Comparison of ENCODE assay signal across 16 mouse cellular contexts in the genomic region with DNA sequence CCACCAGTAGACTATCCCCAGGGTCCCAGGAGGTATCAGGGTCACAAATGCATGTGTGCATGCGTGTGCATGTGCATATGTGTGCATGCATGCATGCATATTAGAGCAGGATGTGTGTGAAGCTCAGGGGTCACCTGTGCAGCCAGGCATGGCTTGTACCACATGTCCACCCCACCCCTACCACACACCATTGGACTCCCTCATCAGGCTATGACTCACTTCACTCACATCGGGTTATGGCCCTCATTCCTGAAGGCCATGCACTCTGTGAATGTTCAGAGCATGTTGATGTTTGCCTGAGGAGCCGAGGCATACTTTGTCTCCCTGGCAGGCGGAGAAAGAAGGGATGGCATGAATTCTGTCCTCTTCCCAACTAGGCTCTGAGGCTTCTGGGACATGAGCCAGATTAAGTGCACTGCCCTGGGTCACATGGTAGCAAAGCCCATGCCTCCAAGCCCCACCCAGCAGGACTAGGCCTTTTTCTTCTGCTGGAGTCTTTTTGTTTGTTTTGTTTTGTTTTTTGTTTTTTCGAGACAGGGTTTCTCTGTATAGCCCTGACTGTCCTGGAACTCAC. TPM values are rescaled to one million over a fixed set of nuclear protein-coding genes. Genes with fewer than 3 reads are reported as not detected.
DNase-seq lines count a peak whose midpoint lies in the region; ATAC-seq and TF ChIP-seq lines count a peak whose summit lies in the region.
"Had no signal": no experiment of that assay in that cellular context is flagged by ENCODE, and none has a peak within 500 bp of the region (broad histone marks: within the 10 kb centered on the region; RNA-seq: fewer than 3 reads in every experiment).

No protein-coding gene starts in this region.

- DNase-seq in cerebellum, adult 2 months = peak in 1 of 2 experiments; percentile 56
- no peak for DNase-seq in cerebellum, adult 8-10 months
- DNase-seq in lung, embryonic 14.5 days = no peak
- no peak for DNase-seq in lung, postnatal 36 days
- DNase-seq in kidney, adult 8-10 months = peak; percentile 11 to 35
- peak; percentile 26 for DNase-seq in stomach, postnatal 0 days (ENCODE audit: low spot score)
- no peak for DNase-seq in Muller cell, postnatal 12 days (ENCODE audit: inconsistent ontology term)
- DNase-seq: B cell, adult 2 months; cerebellum, adult 9-11 months; gastrocnemius, postnatal 14 days; right cerebral cortex, postnatal 14 days had no signal

- peaks cover 53% of the 10 kb centered on the region for H3K4me1 ChIP-seq in cerebellum, adult 2 months (ENCODE audit: control insufficient read depth, insufficient read depth, low read length)
- no peaks in the 10 kb centered on the region; the same call in 1 of the 2 replicates for H3K4me1 ChIP-seq in lung, embryonic 14.5 days (ENCODE audit: insufficient read depth)
- H3K4me1 ChIP-seq in stomach, postnatal 0 days (replicated peaks; ENCODE audit: control insufficient read depth, insufficient read depth) = no peaks in the 10 kb centered on the region
- H3K4me1 ChIP-seq: embryonic facial prominence, embryonic 10.5 days; heart, embryonic 13.5 days; liver, embryonic 12.5 days had no signal

- TF ChIP-seq EP300 in stomach, postnatal 0 days (optimal IDR thresholded peaks at IDR 0.05) = no peak

- no peak for TF ChIP-seq CTCF in cerebellum, adult 2 months (IDR thresholded peaks at IDR 0.05; ENCODE audit: borderline replicate concordance, insufficient read depth, low read depth, low read length)
- no peak for TF ChIP-seq CTCF in lung, embryonic 14.5 days (IDR thresholded peaks at IDR 0.05; ENCODE audit: low read depth)
- no peak for TF ChIP-seq CTCF in stomach, postnatal 0 days (IDR thresholded peaks at IDR 0.05; ENCODE audit: low read depth)

- TF ChIP-seq POLR2A in cerebellum, adult 2 months (IDR thresholded peaks at IDR 0.05; ENCODE audit: borderline replicate concordance, insufficient read depth, low read length) = no peak

- no peak overlapping the region for H3K4me3 ChIP-seq in cerebellum, adult 2 months (replicated peaks; ENCODE audit: insufficient read depth, low read depth, low read length)
- H3K4me3 ChIP-seq in lung, embryonic 14.5 days (ENCODE audit: low read depth, low read length) = no peak overlapping the region
- no peak overlapping the region for H3K4me3 ChIP-seq in stomach, postnatal 0 days (ENCODE audit: low read depth, low read length)
- H3K4me3 ChIP-seq: embryonic facial prominence, embryonic 10.5 days; heart, embryonic 13.5 days; liver, embryonic 12.5 days had no signal

- peak overlapping the region; percentile 8; the same call in 1 of the 2 replicates for H3K27ac ChIP-seq in cerebellum, adult 2 months (ENCODE audit: insufficient read depth, low read length)
- H3K27ac ChIP-seq in lung, embryonic 14.5 days (ENCODE audit: low read depth) = no peak overlapping the region
- no peak overlapping the region for H3K27ac ChIP-seq in stomach, postnatal 0 days (replicated peaks)
- H3K27ac ChIP-seq: embryonic facial prominence, embryonic 10.5 days; heart, embryonic 13.5 days; liver, embryonic 12.5 days had no signal

- no peak overlapping the region for H3K9ac ChIP-seq in lung, embryonic 14.5 days
- no peak overlapping the region for H3K9ac ChIP-seq in stomach, postnatal 0 days (ENCODE audit: low read length)
- H3K9ac ChIP-seq: heart, embryonic 13.5 days; liver, embryonic 12.5 days had no signal

- no peak overlapping the region for H3K4me2 ChIP-seq in lung, embryonic 14.5 days
- no peak overlapping the region for H3K4me2 ChIP-seq in stomach, postnatal 0 days (replicated peaks; ENCODE audit: low read depth)
- H3K4me2 ChIP-seq: heart, embryonic 13.5 days; liver, embryonic 12.5 days had no signal

- no peaks in the 10 kb centered on the region for H3K9me3 ChIP-seq in lung, embryonic 14.5 days (ENCODE audit: low read depth, low read length)
- H3K9me3 ChIP-seq in stomach, postnatal 0 days (ENCODE audit: control insufficient read depth, low read length) = no peaks in the 10 kb centered on the region
- H3K9me3 ChIP-seq: embryonic facial prominence, embryonic 10.5 days; G1E; heart, embryonic 13.5 days; liver, embryonic 12.5 days had no signal

- 19% methylated on average over 5 of the region's 5 CpGs for WGBS in cerebellum, adult 2 months
- 73% methylated on average over 5 of the region's 5 CpGs for WGBS in lung, embryonic 14.5 days
- 52% methylated on average over 5 of the region's 5 CpGs for WGBS in stomach, postnatal 0 days

- peak; percentile 11; the same call in 1 of the 2 replicates for ATAC-seq in lung, embryonic 14.5 days (ENCODE audit: insufficient read depth)
- peak; percentile 57 for ATAC-seq in stomach, postnatal 0 days (ENCODE audit: low FRiP score, low TSS enrichment)
- no peak for ATAC-seq in activated CD4-positive, CD25-positive, alpha-beta regulatory T cell, adult 4 months
- ATAC-seq: liver, embryonic 12.5 days had no signal

- H3K27me3 ChIP-seq in cerebellum, adult 2 months (ENCODE audit: control insufficient read depth, insufficient read depth, low read length) = no peaks in the 10 kb centered on the region
- H3K27me3 ChIP-seq in lung, embryonic 14.5 days (ENCODE audit: insufficient read depth, low read length) = no peaks in the 10 kb centered on the region
- H3K27me3 ChIP-seq in stomach, postnatal 0 days (ENCODE audit: control insufficient read depth, insufficient read depth, low read length) = no peaks in the 10 kb centered on the region
- H3K27me3 ChIP-seq: heart, embryonic 13.5 days had no signal

- no peaks in the 10 kb centered on the region for H3K36me3 ChIP-seq in lung, embryonic 14.5 days (ENCODE audit: insufficient read depth)
- H3K36me3 ChIP-seq in stomach, postnatal 0 days (ENCODE audit: control insufficient read depth, insufficient read depth, low read length) = no peaks in the 10 kb centered on the region
- H3K36me3 ChIP-seq: embryonic facial prominence, embryonic 10.5 days; G1E; heart, embryonic 13.5 days; liver, embryonic 12.5 days had no signal

RNA-seq across cellular contexts. Expression of gene Bsn, which starts 17.3 kb away (rescaled TPM):
- polyA plus RNA-seq in cerebellum, adult 2 months (2012; rRNA removed) = 70.0 and 77.6 TPM in 2 replicates
- 0.15 and 0.24 TPM in 2 replicates for polyA plus RNA-seq in lung, embryonic 14.5 days (2014; fragmentation: Nextera tagmentation; extraction: Ambion mirVana)
- 1.6 and 2.0 TPM in 2 replicates for polyA plus RNA-seq in stomach, postnatal 0 days (2015; fragmentation: Nextera tagmentation; extraction: Ambion mirVana)
- polyA plus RNA-seq in activated CD4-positive, CD25-positive, alpha-beta regulatory T cell, adult 4 months (2017; shearing (Covaris generic)) = under 1 TPM; 0.33 to 0.73 TPM

Comparison
In these comparisons a context has a peak if more than half of its experiments do, and no peak if none do; other contexts are left out.
1. DNase-seq: peak in kidney, adult 8-10 months (2 of 2) and stomach, postnatal 0 days (single experiment); none in cerebellum, adult 8-10 months (single experiment), lung, embryonic 14.5 days (single experiment), lung, postnatal 36 days (single experiment) and Muller cell, postnatal 12 days (single experiment).
2. RNA of gene Bsn, which starts 17.3 kb away (polyA plus RNA-seq): 70.0 to 77.6 TPM in cerebellum, adult 2 months; 1.6 to 2.0 TPM in stomach, postnatal 0 days, 0.33 to 0.73 TPM in activated CD4-positive, CD25-positive, alpha-beta regulatory T cell, adult 4 months and 0.15 to 0.24 TPM in lung, embryonic 14.5 days; every median in the first group is over 10 times any median in the second.